10 mouse cellular contexts compared by ENCODE assay signal in the genomic region with DNA sequence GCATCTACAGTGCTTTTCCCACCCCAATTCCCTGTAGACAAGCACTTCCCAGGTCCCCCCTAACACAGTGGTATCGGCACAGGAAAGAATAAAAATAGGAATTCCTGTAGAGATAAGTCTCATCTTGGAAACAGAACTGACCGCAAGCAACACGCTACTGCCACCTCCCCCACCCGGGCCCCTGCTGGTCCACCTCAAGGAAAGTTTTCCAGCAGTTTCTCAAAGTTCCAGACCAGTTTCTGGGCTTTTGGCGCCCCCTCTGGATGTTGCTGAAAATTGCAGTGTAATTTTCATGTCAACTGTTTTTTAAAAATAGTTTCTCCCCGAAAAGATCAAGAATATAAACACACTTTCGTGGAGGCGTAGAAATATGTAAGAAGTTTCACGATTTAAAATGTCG. TPM values are rescaled to one million over a fixed set of nuclear protein-coding genes. Genes with fewer than 3 reads are reported as not detected.
DNase-seq lines count a peak whose midpoint lies in the region; ATAC-seq and TF ChIP-seq lines count a peak whose summit lies in the region.
"Had no signal": no experiment of that assay in that cellular context is flagged by ENCODE, and none has a peak within 500 bp of the region (broad histone marks: within the 10 kb centered on the region; RNA-seq: fewer than 3 reads in every experiment).

No protein-coding gene starts in this region.

- H3K9me3 ChIP-seq in heart, embryonic 12.5 days (replicated peaks) = no peaks in the 10 kb centered on the region
- no peaks in the 10 kb centered on the region for H3K9me3 ChIP-seq in neural tube, embryonic 13.5 days

- TF ChIP-seq POLR2A in cerebellum, adult 2 months (IDR thresholded peaks at IDR 0.05; ENCODE audit: borderline replicate concordance, insufficient read depth, low read length) = no peak

- WGBS in cerebellum, adult 2 months = 3% methylated on average over 10 of the region's 10 CpGs
- 1% methylated on average over 10 of the region's 10 CpGs for WGBS in heart, embryonic 12.5 days
- WGBS in neural tube, embryonic 13.5 days = under 1% methylated on average over 10 of the region's 10 CpGs

- H3K4me3 ChIP-seq in cerebellum, adult 2 months (replicated peaks; ENCODE audit: insufficient read depth, low read depth, low read length) = no peak overlapping the region
- no peak overlapping the region for H3K4me3 ChIP-seq in heart, embryonic 12.5 days
- no peak overlapping the region for H3K4me3 ChIP-seq in neural tube, embryonic 13.5 days
- H3K4me3 ChIP-seq: erythroblast, embryonic 14.5 days; megakaryocyte, embryonic 14.5 days had no signal

- H3K36me3 ChIP-seq in heart, embryonic 12.5 days = no peaks in the 10 kb centered on the region
- no peaks in the 10 kb centered on the region for H3K36me3 ChIP-seq in neural tube, embryonic 13.5 days

- no peak for ATAC-seq in heart, embryonic 12.5 days (ENCODE audit: insufficient number of reproducible peaks, low FRiP score)
- ATAC-seq in neural tube, embryonic 13.5 days (ENCODE audit: low read depth) = no peak
- no peak for ATAC-seq in inflammation-experienced regulatory T-cells, adult 6 months

- peaks cover 3% of the 10 kb centered on the region; the same call in 1 of the 2 replicates for H3K4me1 ChIP-seq in cerebellum, adult 2 months (ENCODE audit: control insufficient read depth, insufficient read depth, low read length)
- H3K4me1 ChIP-seq in heart, embryonic 12.5 days (replicated peaks) = peaks cover 39% of the 10 kb centered on the region
- H3K4me1 ChIP-seq in neural tube, embryonic 13.5 days (replicated peaks) = peaks cover 52% of the 10 kb centered on the region

- peak in 1 of 2 experiments; percentile 14 for DNase-seq in cerebellum, adult 2 months
- no peak for DNase-seq in cerebellum, adult 9-10 months
- DNase-seq in right cerebral cortex, adult 18-20 months = peak; percentile 18
- DNase-seq in right cerebral cortex, postnatal 25 days = no peak
- DNase-seq in kidney, postnatal 4 days = peak; percentile 75 to 80

- peak; percentile 33; the same call in 1 of the 2 replicates for TF ChIP-seq CTCF in cerebellum, adult 2 months (IDR thresholded peaks at IDR 0.05; ENCODE audit: borderline replicate concordance, insufficient read depth, low read depth, low read length)

- peaks cover 12% of the 10 kb centered on the region; the same call in 1 of the 2 replicates for H3K27me3 ChIP-seq in cerebellum, adult 2 months (ENCODE audit: control insufficient read depth, insufficient read depth, low read length)
- peaks cover 68% of the 10 kb centered on the region for H3K27me3 ChIP-seq in heart, embryonic 12.5 days (replicated peaks)
- H3K27me3 ChIP-seq in neural tube, embryonic 13.5 days = peaks cover 46% of the 10 kb centered on the region

- H3K9ac ChIP-seq in heart, embryonic 12.5 days = no peak overlapping the region
- no peak overlapping the region for H3K9ac ChIP-seq in neural tube, embryonic 13.5 days

- no peak overlapping the region for H3K27ac ChIP-seq in cerebellum, adult 2 months (ENCODE audit: insufficient read depth, low read length)
- no peak overlapping the region for H3K27ac ChIP-seq in heart, embryonic 12.5 days (ENCODE audit: poor library complexity, severe bottlenecking)
- no peak overlapping the region for H3K27ac ChIP-seq in neural tube, embryonic 13.5 days (replicated peaks)

- peak overlapping the region; percentile 29 for H3K4me2 ChIP-seq in heart, embryonic 12.5 days
- peak overlapping the region; percentile 92 for H3K4me2 ChIP-seq in neural tube, embryonic 13.5 days

RNA-seq across cellular contexts. Expression of gene Sox9, which starts 2.3 kb away (rescaled TPM):
- polyA plus RNA-seq in cerebellum, adult 2 months (2012; rRNA removed) = 20.2 and 20.8 TPM in 2 replicates
- polyA plus RNA-seq in heart, embryonic 12.5 days (2016; fragmentation: Nextera tagmentation; extraction: Ambion mirVana) = 57.9 and 58.6 TPM in 2 replicates
- polyA plus RNA-seq in neural tube, embryonic 13.5 days (2015; fragmentation: Nextera tagmentation; extraction: Ambion mirVana) = 49.0 and 72.8 TPM in 2 replicates
- polyA plus RNA-seq in inflammation-experienced regulatory T-cells, adult 6 months (2017; shearing (Covaris generic)) = not detected
- polyA plus RNA-seq: erythroblast, embryonic 14.5 days had no signal

Comparison
In these comparisons a context has a peak if more than half of its experiments do, and no peak if none do; other contexts are left out.
1. DNase-seq: peak in right cerebral cortex, adult 18-20 months (single experiment) and kidney, postnatal 4 days (2 of 2); none in cerebellum, adult 9-10 months (single experiment) and right cerebral cortex, postnatal 25 days (single experiment).
2. RNA of gene Sox9, which starts 2.3 kb away (polyA plus RNA-seq): 57.9 to 58.6 TPM in heart, embryonic 12.5 days, 49.0 to 72.8 TPM in neural tube, embryonic 13.5 days and 20.2 to 20.8 TPM in cerebellum, adult 2 months; not detected in inflammation-experienced regulatory T-cells, adult 6 months; every median in the first group is over 10 times any median in the second.